Mouse (Mus musculus) spleen, embryonic (tissue): ENCODE data around the gene Catip.
"Not testable (repeated sequence)": the region's sequence is repeated elsewhere in the genome, so short reads cannot be mapped to it uniquely, and the experiment has no call there.

ENCODE experiments used
- CTCF ChIA-PET: fragments of 350-600 bp; sonication (Branson Sonifier 250); formaldehyde crosslinking; loops from one replicate; lab custom pipeline; 2022; lab: Charles Lee

Catip gene

GRCm38 (mm10) chr1:74396456-74397222 is 34.7 kb downstream of the Catip start:
- CTCF ChIA-PET = not testable (repeated sequence)

- CTCF ChIA-PET = interaction anchor here (1.2 kb wide), 1 partner anchor 10 kb away, joined by 9 read pairs; no protein-coding TSS in a partner anchor
Observed at GRCm38 (mm10) chr1:74397268-74397918, 35.5 kb downstream of the Catip start.

GRCm38 (mm10) chr1:74397919-74398451 is 36.1 kb downstream of the Catip start:
- CTCF ChIA-PET = interaction anchor here (1.2 kb wide), 1 partner anchor 10 kb away, joined by 9 read pairs; no protein-coding TSS in a partner anchor

- CTCF ChIA-PET = no interaction called here
Observed at GRCm38 (mm10) chr1:74400531-74400930, 38.6 kb downstream of the Catip start.

GRCm38 (mm10) chr1:74401015-74401702 is 39.3 kb downstream of the Catip start:
- CTCF ChIA-PET = interaction anchor here (0.7 kb wide), 1 partner anchor 24 kb away, joined by 3 read pairs; no protein-coding TSS in a partner anchor

- CTCF ChIA-PET = interaction anchor here (0.7 kb wide), 1 partner anchor 90 kb away, joined by 14 read pairs; no protein-coding TSS in a partner anchor
Observed at GRCm38 (mm10) chr1:74404206-74404605, 42.3 kb downstream of the Catip start.

GRCm38 (mm10) chr1:74408589-74409504 is 46.9 kb downstream of the Catip start, which contains the start of gene Vil1:
Vil1 (plus strand) TSS chr1:74409376.
- CTCF ChIA-PET = no interaction called here

- CTCF ChIA-PET = no interaction called here
Observed at GRCm38 (mm10) chr1:74411753-74412325, 49.9 kb downstream of the Catip start.

- CTCF ChIA-PET = no interaction called here
Observed at GRCm38 (mm10) chr1:74412711-74413110, 50.8 kb downstream of the Catip start.

- CTCF ChIA-PET = no interaction called here
Observed at GRCm38 (mm10) chr1:74415143-74415542, 53.2 kb downstream of the Catip start.
